Mouse (Mus musculus): ENCODE data around the gene Treh. TPM values are rescaled to one million over a fixed set of nuclear protein-coding genes. Genes with fewer than 3 reads are reported as not detected.

Treh gene
- polyA plus RNA-seq, 1 experiment: 0.02 TPM

DNA sequence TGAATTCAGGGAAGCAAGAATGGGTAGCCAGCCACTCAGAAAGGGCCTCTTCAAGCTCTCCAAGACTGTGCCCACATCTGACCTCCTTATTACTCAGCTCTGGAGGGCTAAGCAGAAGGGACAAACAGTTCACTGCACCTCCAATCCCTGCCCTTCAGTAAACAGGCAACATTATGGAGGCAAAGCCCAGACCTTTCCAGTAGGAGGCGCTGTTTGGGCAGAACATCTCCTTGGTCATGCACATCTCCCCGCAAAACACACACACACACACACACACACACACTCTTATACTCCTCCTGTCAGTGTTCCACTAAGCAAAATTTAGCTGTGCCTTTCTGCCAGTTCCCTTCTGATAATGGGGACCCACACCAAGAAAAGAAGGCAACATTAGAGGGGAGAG, 36.6 kb downstream of the Treh start:
- H3K36me3 ChIP-seq (ENCODE audit: control insufficient read depth, insufficient read depth): peaks cover 29% of the 10 kb centered on the region
- no peak overlapping the region for H3K4me3 ChIP-seq
- no peaks in the 10 kb centered on the region for H3K27me3 ChIP-seq (ENCODE audit: control insufficient read depth, insufficient read depth, insufficient read length)
- H3K4me2 ChIP-seq (ENCODE audit: low read depth): no peak overlapping the region
- TF ChIP-seq POLR2AphosphoS2 (IDR thresholded peaks at IDR 0.05; ENCODE audit: insufficient read length, low read depth): no peak
- no peak for TF ChIP-seq TCF3 (IDR thresholded peaks at IDR 0.05; ENCODE audit: insufficient read length, low read depth)
- TF ChIP-seq MAX (IDR thresholded peaks at IDR 0.05; ENCODE audit: low read depth): no peak
- no peak for TF ChIP-seq CEBPB (IDR thresholded peaks at IDR 0.05; ENCODE audit: insufficient read depth, poor library complexity, severe bottlenecking)
- TF ChIP-seq TCF12 (IDR thresholded peaks at IDR 0.05; ENCODE audit: insufficient read depth, poor library complexity, severe bottlenecking): no peak
- TF ChIP-seq E2F4 (IDR thresholded peaks at IDR 0.05; ENCODE audit: insufficient read depth): no peak
- TF ChIP-seq MYOG (IDR thresholded peaks at IDR 0.05; ENCODE audit: control insufficient read depth in 1 of 3, insufficient read depth in 1 of 3, insufficient read length in 2 of 3, low read depth in 2 of 3): no peak
- TF ChIP-seq SRF (IDR thresholded peaks at IDR 0.05; ENCODE audit: control insufficient read depth, insufficient read length, low read depth): no peak
- TF ChIP-seq REST (IDR thresholded peaks at IDR 0.05; ENCODE audit: insufficient read depth, insufficient read length): no peak
- TF ChIP-seq POLR2A (IDR thresholded peaks at IDR 0.05; ENCODE audit: insufficient read length, low read depth): no peak
- TF ChIP-seq USF1 (IDR thresholded peaks at IDR 0.05; ENCODE audit: low read depth): no peak
- TF ChIP-seq MYOD1 (IDR thresholded peaks at IDR 0.05; ENCODE audit: control insufficient read depth in 1 of 3, insufficient read length in 2 of 3, low read depth in 2 of 3): no peak
- H3K79me2 ChIP-seq (ENCODE audit: control insufficient read depth, insufficient read depth): peaks cover 6% of the 10 kb centered on the region
- H3ac ChIP-seq (ENCODE audit: control insufficient read depth, insufficient read length): no peak overlapping the region

DNA sequence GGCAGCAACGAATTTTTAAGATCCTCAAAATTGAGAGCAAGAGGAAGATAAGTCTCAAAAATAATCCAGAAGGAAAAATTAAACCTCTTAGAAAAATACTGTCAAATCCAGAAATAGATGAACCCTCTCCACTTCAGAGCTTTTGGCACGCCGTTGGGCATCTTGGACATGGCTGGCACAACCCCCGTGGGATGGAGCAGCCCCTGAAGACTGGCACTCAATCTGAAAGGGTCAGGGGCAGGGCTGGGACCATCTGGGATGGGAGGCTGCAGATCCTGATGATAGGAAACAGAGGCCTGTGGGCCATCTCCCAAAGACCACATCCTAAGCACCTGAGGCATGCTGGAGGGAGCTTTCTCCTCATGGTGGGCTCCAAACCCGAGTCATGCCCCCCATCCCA, 37.2 kb downstream of the Treh start:
- H3K4me2 ChIP-seq (ENCODE audit: low read depth): no peak overlapping the region
- no peak for TF ChIP-seq POLR2A (IDR thresholded peaks at IDR 0.05; ENCODE audit: insufficient read length, low read depth)
- no peak for TF ChIP-seq REST (IDR thresholded peaks at IDR 0.05; ENCODE audit: insufficient read depth, insufficient read length)
- TF ChIP-seq CEBPB (IDR thresholded peaks at IDR 0.05; ENCODE audit: insufficient read depth, poor library complexity, severe bottlenecking): no peak
- TF ChIP-seq E2F4 (IDR thresholded peaks at IDR 0.05; ENCODE audit: insufficient read depth): no peak
- TF ChIP-seq MYOD1 (IDR thresholded peaks at IDR 0.05; ENCODE audit: control insufficient read depth in 1 of 3, insufficient read length in 2 of 3, low read depth in 2 of 3): no peak
- TF ChIP-seq TCF12 (IDR thresholded peaks at IDR 0.05; ENCODE audit: insufficient read depth, poor library complexity, severe bottlenecking): no peak
- TF ChIP-seq POLR2AphosphoS2 (IDR thresholded peaks at IDR 0.05; ENCODE audit: insufficient read length, low read depth): no peak
- TF ChIP-seq TCF3 (IDR thresholded peaks at IDR 0.05; ENCODE audit: insufficient read length, low read depth): no peak
- no peak for TF ChIP-seq SRF (IDR thresholded peaks at IDR 0.05; ENCODE audit: control insufficient read depth, insufficient read length, low read depth)
- TF ChIP-seq MAX (IDR thresholded peaks at IDR 0.05; ENCODE audit: low read depth): no peak
- no peak for TF ChIP-seq USF1 (IDR thresholded peaks at IDR 0.05; ENCODE audit: low read depth)
- no peak for TF ChIP-seq MYOG (IDR thresholded peaks at IDR 0.05; ENCODE audit: control insufficient read depth in 1 of 3, insufficient read depth in 1 of 3, insufficient read length in 2 of 3, low read depth in 2 of 3)
- peaks cover 7% of the 10 kb centered on the region for H3K79me2 ChIP-seq (ENCODE audit: control insufficient read depth, insufficient read depth)
- no peak overlapping the region for H3K4me3 ChIP-seq
- H3ac ChIP-seq (ENCODE audit: control insufficient read depth, insufficient read length): no peak overlapping the region
- no peaks in the 10 kb centered on the region for H3K27me3 ChIP-seq (ENCODE audit: control insufficient read depth, insufficient read depth, insufficient read length)
- H3K36me3 ChIP-seq (ENCODE audit: control insufficient read depth, insufficient read depth): peaks cover 29% of the 10 kb centered on the region

DNA sequence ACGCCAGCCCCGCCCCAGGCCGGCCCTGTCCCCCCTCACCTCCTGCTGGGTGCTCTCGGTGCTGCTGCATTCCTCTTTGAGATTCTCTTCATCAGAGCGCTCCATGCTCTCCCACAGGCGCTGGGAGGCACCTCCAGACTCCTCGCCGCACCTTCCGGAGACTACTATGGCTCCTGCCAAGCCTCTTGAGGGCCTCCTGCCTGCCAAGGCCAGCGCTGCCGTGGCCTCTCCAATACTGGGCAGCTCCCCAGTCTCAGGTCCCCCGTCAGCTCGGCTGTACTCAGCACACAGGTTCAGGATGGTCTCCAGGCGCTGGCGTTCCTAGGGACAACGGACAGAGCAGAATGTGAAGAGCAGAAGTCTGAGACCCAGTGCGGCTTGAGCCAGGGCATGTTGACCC, 38.6 kb downstream of the Treh start:
- H3K79me2 ChIP-seq (ENCODE audit: control insufficient read depth, insufficient read depth): peaks cover 7% of the 10 kb centered on the region
- no peak overlapping the region for H3K4me3 ChIP-seq
- H3ac ChIP-seq (ENCODE audit: control insufficient read depth, insufficient read length): no peak overlapping the region
- no peaks in the 10 kb centered on the region for H3K27me3 ChIP-seq (ENCODE audit: control insufficient read depth, insufficient read depth, insufficient read length)
- H3K4me2 ChIP-seq (ENCODE audit: low read depth): no peak overlapping the region
- no peak for TF ChIP-seq MYOD1 (IDR thresholded peaks at IDR 0.05; ENCODE audit: control insufficient read depth in 1 of 3, insufficient read length in 2 of 3, low read depth in 2 of 3)
- no peak for TF ChIP-seq SRF (IDR thresholded peaks at IDR 0.05; ENCODE audit: control insufficient read depth, insufficient read length, low read depth)
- TF ChIP-seq POLR2A (IDR thresholded peaks at IDR 0.05; ENCODE audit: insufficient read length, low read depth): no peak
- no peak for TF ChIP-seq REST (IDR thresholded peaks at IDR 0.05; ENCODE audit: insufficient read depth, insufficient read length)
- no peak for TF ChIP-seq CEBPB (IDR thresholded peaks at IDR 0.05; ENCODE audit: insufficient read depth, poor library complexity, severe bottlenecking)
- H3K36me3 ChIP-seq (ENCODE audit: control insufficient read depth, insufficient read depth): peaks cover 29% of the 10 kb centered on the region

DNA sequence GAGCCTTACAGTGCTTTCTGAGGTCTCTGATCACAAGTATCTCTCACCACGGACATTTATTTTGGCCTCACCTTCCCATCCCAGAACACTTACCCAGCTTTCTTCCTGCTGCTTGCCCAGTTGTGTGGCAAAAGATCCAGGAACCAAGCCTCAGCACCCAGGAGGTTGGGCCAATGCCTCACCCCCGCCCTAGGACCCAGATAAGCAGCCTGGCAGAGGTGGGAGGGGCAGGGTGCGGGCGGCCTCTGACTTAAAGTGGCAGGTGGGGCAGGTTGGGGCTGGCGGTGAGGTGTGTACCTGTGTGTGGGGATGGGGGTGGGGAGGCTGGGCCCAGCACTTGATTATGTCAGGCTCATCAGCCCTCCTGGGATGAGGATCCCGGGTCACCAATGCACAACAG, 40.0 kb downstream of the Treh start:
- Histone ChIP-seq H3ac (ENCODE audit: control insufficient read depth, insufficient read length) (no peak overlapping the region), H3K79me2 (ENCODE audit: control insufficient read depth, insufficient read depth) (peaks cover 7% of the 10 kb centered on the region), H3K4me3 (no peak overlapping the region), H3K27me3 (ENCODE audit: control insufficient read depth, insufficient read depth, insufficient read length) (no peaks in the 10 kb centered on the region), H3K4me2 (ENCODE audit: low read depth) (peak overlapping the region; percentile 24), H3K36me3 (ENCODE audit: control insufficient read depth, insufficient read depth) (peaks cover 22% of the 10 kb centered on the region)
- TF ChIP-seq TCF3 (IDR thresholded peaks at IDR 0.05; ENCODE audit: insufficient read length, low read depth): no peak
- TF ChIP-seq MYOD1 (IDR thresholded peaks at IDR 0.05; ENCODE audit: control insufficient read depth in 1 of 3, insufficient read length in 2 of 3, low read depth in 2 of 3): no peak
- TF ChIP-seq POLR2AphosphoS2 (IDR thresholded peaks at IDR 0.05; ENCODE audit: insufficient read length, low read depth): no peak
- TF ChIP-seq TCF12 (IDR thresholded peaks at IDR 0.05; ENCODE audit: insufficient read depth, poor library complexity, severe bottlenecking): no peak
- TF ChIP-seq REST (IDR thresholded peaks at IDR 0.05; ENCODE audit: insufficient read depth, insufficient read length): no peak
- no peak for TF ChIP-seq CEBPB (IDR thresholded peaks at IDR 0.05; ENCODE audit: insufficient read depth, poor library complexity, severe bottlenecking)
- no peak for TF ChIP-seq USF1 (IDR thresholded peaks at IDR 0.05; ENCODE audit: low read depth)
- no peak for TF ChIP-seq POLR2A (IDR thresholded peaks at IDR 0.05; ENCODE audit: insufficient read length, low read depth)
- no peak for TF ChIP-seq MYOG (IDR thresholded peaks at IDR 0.05; ENCODE audit: control insufficient read depth in 1 of 3, insufficient read depth in 1 of 3, insufficient read length in 2 of 3, low read depth in 2 of 3)
- no peak for TF ChIP-seq MAX (IDR thresholded peaks at IDR 0.05; ENCODE audit: low read depth)
- no peak for TF ChIP-seq SRF (IDR thresholded peaks at IDR 0.05; ENCODE audit: control insufficient read depth, insufficient read length, low read depth)
- TF ChIP-seq E2F4 (IDR thresholded peaks at IDR 0.05; ENCODE audit: insufficient read depth): no peak

DNA sequence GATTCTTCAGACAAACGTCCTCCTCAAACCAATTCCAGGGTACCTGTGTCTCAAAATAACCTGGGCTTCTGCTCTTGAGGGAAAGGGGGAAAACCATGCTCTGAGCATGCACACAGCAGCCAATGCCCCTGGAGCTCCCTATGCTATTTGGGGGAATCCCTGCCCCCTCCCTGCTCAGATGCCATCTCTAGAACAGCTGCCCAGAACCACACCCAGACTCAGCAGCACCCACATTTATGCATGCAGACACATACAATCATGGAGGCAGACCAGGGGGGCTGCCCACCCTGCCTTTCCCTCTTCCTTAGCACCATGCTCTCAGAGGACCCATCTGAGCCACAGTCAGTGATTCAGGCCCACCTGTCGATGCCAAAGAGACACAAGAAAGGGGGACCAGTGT, 40.5 kb downstream of the Treh start:
- H3K36me3 ChIP-seq (ENCODE audit: control insufficient read depth, insufficient read depth): peaks cover 21% of the 10 kb centered on the region
- peak overlapping the region; percentile 24 for H3K4me2 ChIP-seq (ENCODE audit: low read depth)
- H3K79me2 ChIP-seq (ENCODE audit: control insufficient read depth, insufficient read depth): peaks cover 7% of the 10 kb centered on the region
- no peak overlapping the region for H3K4me3 ChIP-seq
- TF ChIP-seq CEBPB (IDR thresholded peaks at IDR 0.05; ENCODE audit: insufficient read depth, poor library complexity, severe bottlenecking) (no peak), USF1 (IDR thresholded peaks at IDR 0.05; ENCODE audit: low read depth) (no peak), E2F4 (IDR thresholded peaks at IDR 0.05; ENCODE audit: insufficient read depth) (no peak), TCF3 (IDR thresholded peaks at IDR 0.05; ENCODE audit: insufficient read length, low read depth) (no peak), TCF12 (IDR thresholded peaks at IDR 0.05; ENCODE audit: insufficient read depth, poor library complexity, severe bottlenecking) (peak; percentile 20), POLR2AphosphoS2 (IDR thresholded peaks at IDR 0.05; ENCODE audit: insufficient read length, low read depth) (no peak), MYOG (IDR thresholded peaks at IDR 0.05; ENCODE audit: control insufficient read depth in 1 of 3, insufficient read depth in 1 of 3, insufficient read length in 2 of 3, low read depth in 2 of 3) (peak; percentile 19 to 86 (median 60)), MYOD1 (IDR thresholded peaks at IDR 0.05; ENCODE audit: control insufficient read depth in 1 of 3, insufficient read length in 2 of 3, low read depth in 2 of 3) (peak in 1 of 3 experiments; percentile 76), POLR2A (IDR thresholded peaks at IDR 0.05; ENCODE audit: insufficient read length, low read depth) (no peak), SRF (IDR thresholded peaks at IDR 0.05; ENCODE audit: control insufficient read depth, insufficient read length, low read depth) (no peak), REST (IDR thresholded peaks at IDR 0.05; ENCODE audit: insufficient read depth, insufficient read length) (no peak), MAX (IDR thresholded peaks at IDR 0.05; ENCODE audit: low read depth) (no peak)
- no peak overlapping the region for H3ac ChIP-seq (ENCODE audit: control insufficient read depth, insufficient read length)
- no peaks in the 10 kb centered on the region for H3K27me3 ChIP-seq (ENCODE audit: control insufficient read depth, insufficient read depth, insufficient read length)

Data from myocyte (in vitro differentiated cells).